Mouse (Mus musculus) cortical plate, adult 2 months (tissue): ENCODE data around the gene Gm5788. TPM values are rescaled to one million over a fixed set of nuclear protein-coding genes. Genes with fewer than 3 reads are reported as not detected.

ENCODE experiments used
- H3K27ac ChIP-seq: fragments of 200-500 bp; 2 replicates; pipeline ENCODE4 v1.5.1; 2012; ENCODE audit warnings: low read length, control low read depth, inconsistent platforms; ENCODE audit not compliant: insufficient read depth
- H3K4me1 ChIP-seq: fragments of 200-500 bp; 2 replicates; pipeline ENCODE4 v1.6.1; 2011; ENCODE audit warnings: low read length; ENCODE audit not compliant: control insufficient read depth, insufficient read depth
- H3K4me3 ChIP-seq: fragments of 200-500 bp; 2 replicates; pipeline ENCODE4 v1.5.1; 2011; ENCODE audit warnings: mild to moderate bottlenecking, low read length, control low read depth; ENCODE audit not compliant: insufficient read depth
- CTCF ChIP-seq: fragments of 200-500 bp; IDR thresholded peaks from 2 replicates; pipeline ENCODE4 v1.5.1; 2011; ENCODE audit warnings: mild to moderate bottlenecking, control low read depth, low read length; ENCODE audit not compliant: insufficient read depth; ENCODE audit errors: extremely low read depth
- POLR2A ChIP-seq: fragments of 200-500 bp; IDR thresholded peaks from 2 replicates; pipeline ENCODE4 v1.6.1; 2011; ENCODE audit warnings: mild to moderate bottlenecking, low read length, control low read depth; ENCODE audit not compliant: insufficient read depth; ENCODE audit errors: extremely low read depth
- polyA plus RNA-seq: library from polyadenylated mRNA; depleted of rRNA; stranded (reverse); fragments of >200 nt; gene quantifications from 2 replicates; pipeline ENCODE4 v1.2.3, GENCODE M21; 2012; rRNA removed

The Gm5788 gene
- polyA plus RNA-seq, 1 experiment: not detected

DNA sequence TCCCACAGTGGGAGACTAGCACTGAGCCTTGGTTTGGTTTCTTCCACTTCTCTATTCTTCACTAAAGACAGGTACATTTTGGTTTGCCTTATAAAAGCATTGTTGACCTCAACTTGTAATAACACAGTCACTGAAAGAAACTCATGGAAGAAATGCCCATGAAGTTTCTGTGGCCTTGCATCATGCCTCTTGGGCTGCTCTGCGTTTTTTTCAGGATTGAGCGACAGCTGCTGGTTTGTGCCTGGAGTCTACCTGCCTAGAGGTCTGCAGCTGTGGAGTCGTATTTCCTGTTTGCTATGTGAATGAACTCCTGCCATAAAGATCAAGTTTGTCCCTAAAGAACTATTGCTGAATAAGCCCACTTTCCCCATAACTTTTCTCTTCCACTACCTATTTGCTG is 49.4 kb downstream of the Gm5788 start:
- Histone ChIP-seq H3K27ac (no peak overlapping the region), H3K4me3 (no peak overlapping the region), H3K4me1 (no peaks in the 10 kb centered on the region)
- no peak for TF ChIP-seq CTCF
- no peak for TF ChIP-seq POLR2A

Other genes with a start within 250 kb of the Gm5788 start
- 61.0 and 64.0 TPM in 2 replicates for gene Vipas39, start 228.5 kb upstream of the Gm5788 start, polyA plus RNA-seq
- gene Ahsa1, start 228.2 kb upstream of the Gm5788 start, polyA plus RNA-seq: 179 and 189 TPM in 2 replicates
- 0.23 and 0.25 TPM in 2 replicates for gene Ism2, start 195.0 kb upstream of the Gm5788 start, polyA plus RNA-seq
- 22.4 and 25.0 TPM in 2 replicates for gene Sptlc2, start 106.4 kb upstream of the Gm5788 start, polyA plus RNA-seq
- 66.9 and 70.3 TPM in 2 replicates for gene Slirp, start 50.8 kb upstream of the Gm5788 start, polyA plus RNA-seq
- gene Alkbh1, start 50.7 kb upstream of the Gm5788 start, polyA plus RNA-seq: 17.1 and 17.4 TPM in 2 replicates
- gene Snw1, start 22.4 kb upstream of the Gm5788 start, polyA plus RNA-seq: 44.9 and 46.5 TPM in 2 replicates
- not detected in 2 replicates for gene Gm8300, start 19.6 kb downstream of the Gm5788 start, polyA plus RNA-seq
- not detected in 2 replicates for gene Oog1, start 108.0 kb downstream of the Gm5788 start, polyA plus RNA-seq
- gene Gm4027, start 124.1 kb downstream of the Gm5788 start, polyA plus RNA-seq: not detected in 2 replicates
- gene Gm16381, start 149.9 kb downstream of the Gm5788 start, polyA plus RNA-seq: not detected in 2 replicates